Mouse (Mus musculus): ENCODE results near the gene Ly6c2. TPM values are rescaled to one million over a fixed set of nuclear protein-coding genes. Genes with fewer than 3 reads are reported as not detected.

Gene Ly6c2
- not detected for polyA plus RNA-seq (2014; fragmentation: Illumina TruSeq; extraction: RNeasy Lipid Tissue Mini Kit (QIAGEN cat#74804); ENCODE audit: low read depth, low replicate concordance)

GRCm38 (mm10) chr15:75111861-75112630, at the start of gene Ly6c2:
Ly6c2 (minus strand) TSS chr15:75111970.

GRCm38 (mm10) chr15:75154940-75155339, 43.2 kb upstream of the Ly6c2 start, which contains the start of gene Ly6g:
Ly6g (plus strand) TSS chr15:75155240.

Other genes starting within 250 kb of the Ly6c2 start
- gene 2010109I03Rik, start 214.9 kb downstream of the Ly6c2 start, polyA plus RNA-seq (2014; fragmentation: Illumina TruSeq; extraction: RNeasy Lipid Tissue Mini Kit (QIAGEN cat#74804); ENCODE audit: low read depth, low replicate concordance), result 2.7 TPM
- gene Ly6i, start 128.5 kb downstream of the Ly6c2 start, polyA plus RNA-seq (2014; fragmentation: Illumina TruSeq; extraction: RNeasy Lipid Tissue Mini Kit (QIAGEN cat#74804); ENCODE audit: low read depth, low replicate concordance), result 0.27 TPM
- 4.8 TPM for gene Ly6a, start 113.9 kb downstream of the Ly6c2 start, polyA plus RNA-seq (2014; fragmentation: Illumina TruSeq; extraction: RNeasy Lipid Tissue Mini Kit (QIAGEN cat#74804); ENCODE audit: low read depth, low replicate concordance)
- gene Ly6c1, start 63.1 kb downstream of the Ly6c2 start, polyA plus RNA-seq (2014; fragmentation: Illumina TruSeq; extraction: RNeasy Lipid Tissue Mini Kit (QIAGEN cat#74804); ENCODE audit: low read depth, low replicate concordance), result 6.8 TPM
- gene Ly6g, start 43.3 kb upstream of the Ly6c2 start, polyA plus RNA-seq (2014; fragmentation: Illumina TruSeq; extraction: RNeasy Lipid Tissue Mini Kit (QIAGEN cat#74804); ENCODE audit: low read depth, low replicate concordance), result not detected
- not detected for gene BC025446, start 104.4 kb upstream of the Ly6c2 start, polyA plus RNA-seq (2014; fragmentation: Illumina TruSeq; extraction: RNeasy Lipid Tissue Mini Kit (QIAGEN cat#74804); ENCODE audit: low read depth, low replicate concordance)
- 1.6 TPM for gene Ly6f, start 156.5 kb upstream of the Ly6c2 start, polyA plus RNA-seq (2014; fragmentation: Illumina TruSeq; extraction: RNeasy Lipid Tissue Mini Kit (QIAGEN cat#74804); ENCODE audit: low read depth, low replicate concordance)

All from testis, adult 10 weeks (tissue).